Mouse (Mus musculus) heart, postnatal 36 days (tissue): ENCODE measurements at regions not wholly inside any gene's neighbourhood (a gene's known extent, or its start where the extent isn't known, plus 50 kb on each side); places are given as distances from the start of the nearest gene placed in this dataset.
"Not testable (repeated sequence)": the region's sequence is repeated elsewhere in the genome, so short reads cannot be mapped to it uniquely, and the experiment has no call there.

Experiments used
- DNase-seq, 2 experiments: peaks; one replicate each; pipeline ENCODE4 v3.0.0; 2021 to 2022
- intact Hi-C: fragments of 180-260 bp; cut with DNase I; formaldehyde crosslinking; loops from one replicate; pipeline ENCODE4 v1.15.1; 2025

GRCm38 (mm10) chr10:117567379-117568137, 61.7 kb upstream of the Cpm start:
- DNase-seq, result no peak
- intact Hi-C loops, result no loop called here

- no peak for DNase-seq
- intact Hi-C loops, result no loop called here
Observed at GRCm38 (mm10) chr10:117566648-117567378, 62.5 kb upstream of the Cpm start.

GRCm38 (mm10) chr10:117566204-117566603, 63.1 kb upstream of the Cpm start:
- DNase-seq, result no peak
- intact Hi-C loops, result no loop called here

DNA sequence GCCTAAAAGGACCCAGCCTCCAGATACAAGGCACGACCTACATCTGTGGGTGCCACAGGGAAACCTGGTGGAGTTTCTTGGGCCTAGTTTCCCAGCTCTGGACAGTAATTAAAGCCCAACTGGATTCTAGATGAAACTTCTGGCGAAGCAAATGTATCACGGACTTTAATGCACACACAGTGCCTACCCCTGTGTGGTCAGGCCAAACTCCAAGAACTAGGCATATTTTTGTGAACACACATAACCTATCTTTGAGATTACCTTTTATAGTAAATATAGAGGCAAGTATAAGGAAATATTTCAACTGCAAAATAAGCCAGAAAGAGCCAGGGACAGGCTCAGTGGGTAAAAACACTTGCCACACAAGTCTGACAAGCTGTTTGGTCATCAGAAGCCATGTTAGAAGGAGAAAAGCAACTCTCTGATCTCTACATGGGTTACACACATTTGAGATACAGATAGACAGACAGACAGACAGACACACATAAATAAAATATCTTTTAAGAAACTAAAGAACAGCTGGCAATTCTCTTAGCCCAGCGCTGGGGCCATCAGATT, 63.7 kb upstream of the Cpm start:
- intact Hi-C loops, result no loop called here
- DNase-seq, result no peak

DNA sequence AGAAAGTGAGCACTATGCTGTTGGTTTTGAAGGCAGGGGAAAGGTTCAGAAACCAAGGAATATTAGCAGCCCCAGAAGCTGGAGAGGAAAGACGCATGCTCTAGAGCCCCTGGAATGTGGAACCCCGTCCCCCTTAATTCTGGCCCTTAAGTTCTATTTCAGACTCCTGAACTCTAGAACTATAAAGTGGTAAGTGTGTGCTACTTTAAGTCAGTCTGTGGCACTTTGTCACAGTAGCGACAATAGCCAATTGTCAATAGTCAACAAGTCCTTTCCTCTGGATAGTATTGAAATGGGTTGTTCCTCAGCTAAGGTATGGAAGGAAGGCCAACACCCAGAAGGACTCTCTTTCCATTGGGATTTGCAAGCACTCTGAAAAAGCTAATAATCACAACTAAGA, 64.2 kb upstream of the Cpm start:
- no peak for DNase-seq
- intact Hi-C loops, result no loop called here

DNA sequence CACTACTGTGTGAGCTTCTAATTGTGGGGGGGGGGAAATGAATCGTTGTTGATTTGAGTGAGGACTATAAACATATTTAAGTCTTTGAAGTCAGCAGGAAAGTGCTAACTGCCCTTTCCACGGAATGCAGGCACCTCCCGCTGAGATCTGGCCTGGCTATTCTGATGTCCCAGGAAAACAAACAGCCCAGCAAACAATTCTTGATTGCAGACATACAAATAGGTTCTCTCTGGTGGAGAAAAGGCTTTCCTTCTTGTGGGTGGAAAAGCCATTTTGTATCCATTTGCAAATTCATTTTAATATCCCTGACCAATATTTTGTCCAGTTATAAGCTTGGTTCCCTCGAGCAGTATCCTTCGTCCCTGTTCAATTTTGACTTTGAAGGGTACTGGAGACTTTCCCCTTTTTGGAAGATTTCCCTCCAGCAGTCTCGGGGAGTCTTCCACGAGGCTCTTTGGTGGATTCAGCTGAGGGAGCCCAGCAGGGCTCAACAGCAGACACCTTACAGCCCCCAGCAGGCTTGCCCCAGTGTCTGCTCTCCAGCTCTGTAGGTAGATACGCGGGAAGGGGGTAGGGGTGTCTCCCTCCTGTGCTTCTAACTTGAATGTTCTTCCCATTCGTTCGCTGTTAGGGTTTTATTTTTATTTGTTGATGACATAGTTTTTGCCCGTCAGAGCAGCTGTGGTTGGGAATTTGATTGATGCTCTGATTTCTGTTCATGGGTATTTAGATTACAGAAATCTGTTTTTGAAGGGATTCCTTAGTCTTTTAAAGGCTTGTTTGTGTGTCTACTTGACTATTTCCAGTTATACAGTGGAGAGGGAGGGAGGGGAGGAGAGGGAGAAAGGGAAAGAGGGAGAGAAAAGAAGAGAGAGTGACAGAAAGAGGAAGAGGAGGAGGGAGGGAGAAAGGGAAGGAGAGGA, 64.9 kb upstream of the Cpm start:
- no peak for DNase-seq
- intact Hi-C loops, result no loop called here

DNA sequence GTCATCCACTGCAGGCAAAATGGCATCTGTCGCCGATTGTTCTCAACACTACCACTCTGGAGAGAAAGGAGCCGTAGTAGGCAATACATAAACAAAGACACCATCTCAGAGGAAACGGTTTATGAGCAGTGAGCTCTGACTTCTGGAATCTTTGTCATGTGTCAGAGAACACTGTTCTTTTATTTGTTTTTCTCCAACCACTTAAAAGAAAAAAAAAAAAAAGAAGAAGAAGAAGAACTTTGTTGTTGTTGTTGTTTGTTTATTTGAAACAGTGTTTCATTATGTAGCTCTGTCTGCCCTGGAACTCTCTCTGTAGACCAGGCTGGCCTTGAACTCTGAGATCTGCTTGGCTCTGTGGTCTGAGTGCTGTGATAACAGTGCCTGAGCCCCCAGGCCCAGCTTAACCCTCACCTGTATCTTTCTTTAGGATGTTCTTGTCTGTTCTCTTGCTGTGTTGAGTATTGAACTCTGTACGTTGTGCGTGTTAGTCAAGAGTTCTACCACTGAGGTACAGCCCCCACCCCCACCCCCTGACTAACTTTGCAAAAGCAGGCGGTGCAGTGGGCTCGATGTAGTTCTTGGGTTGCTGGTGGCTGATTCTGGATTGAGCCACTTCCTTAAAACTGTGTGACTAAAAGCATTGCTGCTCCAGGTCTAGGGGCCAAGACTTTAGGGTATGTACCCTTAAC, 65.7 kb upstream of the Cpm start:
- intact Hi-C loops, result no loop called here
- DNase-seq, result no peak

DNA sequence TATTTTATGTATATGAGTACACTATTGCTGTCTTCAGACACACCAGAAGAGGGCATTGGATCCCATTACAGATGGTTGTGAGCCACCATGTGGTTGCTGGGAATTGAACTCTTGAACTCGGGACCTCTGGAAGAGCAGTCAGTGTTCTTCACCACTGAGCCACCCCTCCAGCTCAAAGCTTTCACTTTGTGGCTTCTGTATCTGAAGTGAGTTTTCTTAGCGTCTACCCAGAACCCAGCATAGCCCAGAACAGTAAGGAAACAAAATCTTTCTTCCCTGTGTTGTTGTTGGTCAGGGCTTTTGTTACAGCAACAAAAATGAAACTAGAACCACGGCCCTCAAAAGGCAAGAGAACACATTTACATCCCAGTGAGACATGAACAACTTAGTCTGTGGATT, 66.5 kb upstream of the Cpm start:
- intact Hi-C loops, DNase-seq: not testable (repeated sequence)

DNA sequence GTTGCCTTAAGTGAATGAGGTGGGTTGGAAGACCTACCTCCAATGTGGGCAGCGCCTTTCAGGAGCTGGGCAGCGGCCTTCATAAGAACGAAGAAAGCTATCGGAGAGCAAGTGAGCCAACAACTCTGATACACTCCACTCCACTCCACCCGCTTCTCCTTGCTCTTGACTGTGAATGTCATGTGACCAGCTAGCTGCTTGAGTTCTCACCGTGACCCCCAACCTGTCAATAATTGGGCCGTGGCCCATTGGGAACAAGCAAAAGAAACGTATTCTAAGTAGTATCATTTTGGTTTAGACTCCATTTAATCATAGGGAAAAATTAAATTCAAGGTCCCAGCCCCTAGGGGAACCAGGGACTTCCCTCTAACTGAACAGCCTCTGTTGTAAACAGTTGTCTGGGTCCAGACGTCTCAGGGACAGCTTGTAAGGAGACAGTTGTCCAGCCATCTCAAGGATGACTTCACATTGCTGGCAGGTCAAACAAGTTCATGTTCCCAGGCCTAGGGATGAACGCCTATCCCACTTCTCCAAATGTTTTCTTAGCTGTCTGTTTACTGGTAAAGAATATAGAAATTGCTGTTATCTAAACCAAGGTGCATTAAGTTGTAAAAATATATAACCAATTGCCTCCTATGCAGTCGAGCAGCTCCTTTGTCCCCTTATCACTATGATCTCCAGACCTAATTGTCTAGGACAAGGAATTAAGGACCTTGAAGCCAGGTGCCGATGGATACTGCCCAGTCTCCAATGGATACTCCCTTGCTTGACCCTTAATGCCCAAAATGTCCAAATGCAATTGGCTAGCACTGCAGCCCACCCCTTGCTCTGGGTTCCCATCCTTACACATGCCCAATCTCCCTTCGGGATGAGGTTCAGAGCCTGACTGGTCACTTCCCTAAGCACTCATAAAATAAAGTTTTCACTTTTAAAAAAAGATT, 67.1 kb upstream of the Cpm start:
- intact Hi-C loops, result no loop called here
- no peak for DNase-seq

DNA sequence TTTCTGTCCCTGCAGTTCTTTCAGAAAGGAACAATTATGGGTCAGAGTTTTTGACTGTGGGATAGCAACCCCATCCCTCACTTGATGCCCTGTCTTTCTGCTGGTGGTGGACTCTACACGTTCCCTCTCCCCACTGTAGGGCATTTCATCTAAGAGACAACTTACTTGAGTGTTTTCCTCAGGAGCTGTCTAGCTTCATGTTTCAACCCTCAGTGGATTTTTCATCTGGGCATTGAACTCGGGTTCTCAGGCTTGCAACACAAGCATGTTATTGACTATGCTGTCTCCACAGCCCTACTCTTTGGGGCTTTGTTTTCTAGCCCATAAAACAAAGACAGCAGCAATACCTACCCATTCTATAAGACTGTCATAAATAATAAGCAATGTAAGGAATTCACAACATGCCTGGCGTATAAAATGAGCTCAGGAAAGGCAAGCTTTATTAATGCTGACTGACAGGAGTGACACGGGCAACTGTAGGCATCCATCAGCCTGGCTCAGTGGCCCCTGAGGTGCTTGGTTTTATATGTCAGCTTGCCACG, 68.0 kb upstream of the Cpm start:
- intact Hi-C loops, result no loop called here
- DNase-seq, result no peak

- no peak for DNase-seq
- intact Hi-C loops, result no loop called here
Observed at GRCm38 (mm10) chr10:117560396-117561278, 68.7 kb upstream of the Cpm start.

- intact Hi-C loops, result no loop called here
- no peak for DNase-seq
Observed at GRCm38 (mm10) chr10:117559615-117560395, 69.5 kb upstream of the Cpm start.

GRCm38 (mm10) chr10:117558891-117559614, 70.2 kb upstream of the Cpm start:
- no peak for DNase-seq
- intact Hi-C loops, result no loop called here

- DNase-seq, result no peak
- intact Hi-C loops, result no loop called here
Observed at GRCm38 (mm10) chr10:117558292-117558800, 71.0 kb upstream of the Cpm start.

GRCm38 (mm10) chr10:117557666-117558065, 71.6 kb upstream of the Cpm start:
- intact Hi-C loops, result no loop called here

GRCm38 (mm10) chr10:117556851-117557542, 72.3 kb upstream of the Cpm start:
- intact Hi-C loops, result no loop called here
- no peak for DNase-seq

More at GRCm38 (mm10) chr10:117557666-117558065, 71.6 kb upstream of the Cpm start:
- DNase-seq, result no peak
